Mouse (Mus musculus): ENCODE measurements around the gene Zfp622. TPM values are rescaled to one million over a fixed set of nuclear protein-coding genes. Genes with fewer than 3 reads are reported as not detected.
A peak's percentile ranks its signal among the peaks of the same experiment; 100 is the strongest.

The Zfp622 gene
- polyA plus RNA-seq (2016; fragmentation: Nextera tagmentation; extraction: Ambion mirVana) = 28.9 and 37.5 TPM in 2 replicates

DNA sequence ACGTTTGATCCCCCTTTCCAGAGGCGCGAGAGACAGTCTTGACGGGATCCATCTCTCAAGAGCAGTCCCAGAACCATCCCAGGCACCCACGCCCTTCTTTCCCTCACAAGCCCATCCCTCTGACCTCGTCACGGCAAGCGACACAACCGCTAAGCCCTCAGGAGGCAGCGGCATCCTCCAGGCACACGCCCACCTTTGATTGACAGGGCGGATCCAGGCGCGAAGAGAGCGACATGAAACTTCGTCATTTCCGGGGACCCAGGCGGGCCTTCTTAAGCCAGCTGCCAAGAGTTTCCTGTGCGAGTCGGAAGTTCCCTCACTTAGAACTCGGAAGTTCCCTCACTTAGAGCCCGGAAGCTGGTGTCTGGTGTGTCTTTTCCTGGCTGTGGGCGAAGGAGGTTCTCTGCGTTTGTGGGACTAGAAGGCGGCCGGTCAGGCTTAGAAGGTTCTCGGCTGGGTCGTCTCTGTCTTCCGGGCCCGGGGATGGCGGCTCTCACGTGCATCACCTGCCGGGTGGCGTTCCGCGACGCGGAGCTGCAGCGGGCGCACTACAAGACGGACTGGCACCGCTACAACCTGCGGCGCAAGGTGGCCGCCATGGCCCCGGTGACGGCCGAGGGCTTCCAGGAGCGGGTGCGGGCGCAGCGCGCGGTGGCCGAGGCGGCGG lies at the start of gene Zfp622:
TSS of gene Zfp622 (plus strand) at position 300 of the 667 bp plus-strand sequence.
- peak within 1 kb of the TSS; percentile 88 for H3K27ac ChIP-seq
- H3K27me3 ChIP-seq (ENCODE audit: low read depth, poor library complexity, severe bottlenecking) = no peaks in the 10 kb centered on the region
- peaks cover 16% of the 10 kb centered on the region for H3K4me1 ChIP-seq
- under 1% methylated on average over 57 of the region's 57 CpGs for WGBS
- no peaks in the 10 kb centered on the region for H3K9me3 ChIP-seq (replicated peaks)
- DNase-seq (ENCODE audit: low spot score) = peak; percentile 96
- H3K4me3 ChIP-seq = peak within 1 kb of the TSS; percentile 89
- H3K36me3 ChIP-seq = peaks cover 28% of the 10 kb centered on the region

DNA sequence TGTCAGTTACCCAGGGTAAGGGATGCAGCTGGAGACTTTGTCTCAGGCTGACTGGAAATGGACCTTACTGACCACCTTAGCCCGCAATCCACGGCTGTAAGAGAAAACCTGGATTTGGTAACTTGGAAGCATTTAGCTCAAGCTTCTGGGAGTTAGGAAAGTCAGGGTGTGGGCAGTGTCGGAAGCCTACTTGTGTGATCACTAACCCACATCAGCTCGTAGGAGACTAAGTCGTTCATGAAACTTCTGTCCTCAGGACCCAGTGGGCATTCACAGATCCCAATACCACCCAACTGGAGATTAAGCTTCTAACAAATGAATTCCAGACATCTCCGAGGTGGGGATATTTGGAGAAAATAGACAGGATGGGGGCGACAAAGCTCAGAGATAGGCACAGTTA lies 49.8 kb upstream of the Zfp622 start:
- H3K9me3 ChIP-seq (replicated peaks) = no peaks in the 10 kb centered on the region
- H3K4me3 ChIP-seq = no peak overlapping the region
- 87% methylated on average over 7 of the region's 7 CpGs for WGBS
- no peak overlapping the region for H3K27ac ChIP-seq
- no peak for DNase-seq (ENCODE audit: low spot score)
- no peaks in the 10 kb centered on the region for H3K27me3 ChIP-seq (ENCODE audit: low read depth, poor library complexity, severe bottlenecking)
- H3K36me3 ChIP-seq = no peaks in the 10 kb centered on the region
- peaks cover 13% of the 10 kb centered on the region for H3K4me1 ChIP-seq

- Histone ChIP-seq H3K36me3 (no peaks in the 10 kb centered on the region), H3K4me1 (peaks cover 12% of the 10 kb centered on the region), H3K4me3 (no peak overlapping the region), H3K9me3 (replicated peaks) (no peaks in the 10 kb centered on the region), H3K27me3 (ENCODE audit: low read depth, poor library complexity, severe bottlenecking) (no peaks in the 10 kb centered on the region), H3K27ac (no peak overlapping the region)
- DNase-seq (ENCODE audit: low spot score) = no peak
- 88% methylated on average over 7 of the region's 7 CpGs for WGBS
Observed at GRCm38 (mm10) chr15:25938496-25938895, 45.7 kb upstream of the Zfp622 start.

DNA sequence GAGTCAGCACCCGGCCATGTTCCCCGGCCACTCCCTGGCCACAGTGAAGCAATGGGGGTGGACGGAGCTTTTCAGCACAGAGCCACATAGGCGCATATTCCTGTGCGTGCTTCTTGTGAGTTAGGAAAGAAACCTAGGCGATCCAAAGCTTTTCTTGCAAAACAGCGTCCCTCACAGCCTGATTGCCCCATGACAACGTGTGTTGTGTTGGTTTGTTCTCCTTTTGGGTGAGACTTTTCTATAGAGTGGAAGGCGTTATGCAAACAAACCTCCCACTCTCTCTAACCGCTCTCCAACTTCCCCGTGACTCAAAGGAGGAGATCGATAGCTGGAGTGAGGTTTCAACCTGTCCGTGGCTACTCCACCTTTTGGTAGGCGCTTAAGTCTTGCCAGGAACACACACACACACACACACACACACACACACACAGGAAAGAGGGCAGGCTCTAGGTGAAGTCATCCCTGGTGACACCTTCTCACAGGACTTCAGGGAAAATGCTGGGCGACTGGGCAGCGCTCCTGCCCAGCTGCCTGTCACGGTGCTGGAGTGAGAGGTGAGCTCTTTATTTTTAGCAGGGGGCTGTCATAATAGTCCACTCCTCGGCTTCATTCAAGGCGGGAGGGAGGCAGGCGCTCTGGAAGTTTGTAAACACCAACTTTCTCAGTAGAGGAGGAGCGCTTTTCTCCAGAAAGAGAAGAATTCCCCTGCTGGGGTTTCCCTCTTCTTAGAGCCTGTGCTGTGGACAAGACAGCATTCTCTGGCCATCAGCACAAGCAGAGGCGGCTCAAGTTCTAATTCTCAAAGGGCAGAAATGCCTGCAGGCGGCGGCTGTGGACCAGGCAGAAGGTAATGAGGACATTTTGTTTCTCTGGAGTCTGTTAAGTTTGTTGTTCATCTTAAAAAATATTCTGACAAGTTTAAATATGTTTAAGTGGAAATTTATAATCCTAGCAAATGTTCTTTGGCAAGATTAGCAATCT lies 43.5 kb upstream of the Zfp622 start:
- Histone ChIP-seq H3K4me3 (peak overlapping the region; percentile 17), H3K27me3 (ENCODE audit: low read depth, poor library complexity, severe bottlenecking) (no peaks in the 10 kb centered on the region), H3K9me3 (replicated peaks) (no peaks in the 10 kb centered on the region), H3K4me1 (peaks cover 7% of the 10 kb centered on the region), H3K27ac (no peak overlapping the region), H3K36me3 (no peaks in the 10 kb centered on the region)
- WGBS = 42% methylated on average over 24 of the region's 24 CpGs
- no peak for DNase-seq (ENCODE audit: low spot score)

GRCm38 (mm10) chr15:25941514-25941913 lies 42.7 kb upstream of the Zfp622 start:
- H3K27ac ChIP-seq = no peak overlapping the region

GRCm38 (mm10) chr15:25942415-25942814 lies 41.8 kb upstream of the Zfp622 start:
- Histone ChIP-seq H3K4me1 (peaks cover 7% of the 10 kb centered on the region), H3K27me3 (ENCODE audit: low read depth, poor library complexity, severe bottlenecking) (no peaks in the 10 kb centered on the region), H3K4me3 (no peak overlapping the region), H3K9me3 (replicated peaks) (no peaks in the 10 kb centered on the region), H3K27ac (no peak overlapping the region), H3K36me3 (no peaks in the 10 kb centered on the region)
- no peak for DNase-seq (ENCODE audit: low spot score)
- 86% methylated on average over 4 of the region's 4 CpGs for WGBS

More at GRCm38 (mm10) chr15:25941514-25941913, 42.7 kb upstream of the Zfp622 start:
- Histone ChIP-seq H3K4me3 (no peak overlapping the region), H3K36me3 (no peaks in the 10 kb centered on the region), H3K9me3 (replicated peaks) (no peaks in the 10 kb centered on the region), H3K27me3 (ENCODE audit: low read depth, poor library complexity, severe bottlenecking) (no peaks in the 10 kb centered on the region), H3K4me1 (peaks cover 7% of the 10 kb centered on the region)
- no peak for DNase-seq (ENCODE audit: low spot score)
- 89% methylated on average over 11 of the region's 11 CpGs for WGBS

- Histone ChIP-seq H3K4me3 (no peak overlapping the region), H3K27me3 (ENCODE audit: low read depth, poor library complexity, severe bottlenecking) (no peaks in the 10 kb centered on the region), H3K9me3 (replicated peaks) (no peaks in the 10 kb centered on the region), H3K36me3 (no peaks in the 10 kb centered on the region), H3K27ac (no peak overlapping the region), H3K4me1 (peaks cover 7% of the 10 kb centered on the region)
- DNase-seq (ENCODE audit: low spot score) = no peak
- 91% methylated on average over 15 of the region's 15 CpGs for WGBS
Observed at GRCm38 (mm10) chr15:25943386-25944137, 40.6 kb upstream of the Zfp622 start.

GRCm38 (mm10) chr15:25945224-25945623 lies 38.9 kb upstream of the Zfp622 start:
- WGBS = 77% methylated on average over 8 of the region's 8 CpGs
- no peaks in the 10 kb centered on the region for H3K36me3 ChIP-seq
- no peaks in the 10 kb centered on the region for H3K9me3 ChIP-seq (replicated peaks)
- H3K27ac ChIP-seq = no peak overlapping the region
- no peaks in the 10 kb centered on the region for H3K27me3 ChIP-seq (ENCODE audit: low read depth, poor library complexity, severe bottlenecking)
- H3K4me1 ChIP-seq = peaks cover 7% of the 10 kb centered on the region
- DNase-seq (ENCODE audit: low spot score) = no peak
- H3K4me3 ChIP-seq = no peak overlapping the region

GRCm38 (mm10) chr15:25946482-25946881 lies 37.7 kb upstream of the Zfp622 start:
- no peaks in the 10 kb centered on the region for H3K9me3 ChIP-seq (replicated peaks)
- H3K27me3 ChIP-seq (ENCODE audit: low read depth, poor library complexity, severe bottlenecking) = no peaks in the 10 kb centered on the region
- H3K36me3 ChIP-seq = no peaks in the 10 kb centered on the region
- H3K27ac ChIP-seq = no peak overlapping the region
- H3K4me1 ChIP-seq = no peaks in the 10 kb centered on the region
- H3K4me3 ChIP-seq = no peak overlapping the region
- DNase-seq (ENCODE audit: low spot score) = no peak
- 92% methylated on average over 7 of the region's 7 CpGs for WGBS

DNA sequence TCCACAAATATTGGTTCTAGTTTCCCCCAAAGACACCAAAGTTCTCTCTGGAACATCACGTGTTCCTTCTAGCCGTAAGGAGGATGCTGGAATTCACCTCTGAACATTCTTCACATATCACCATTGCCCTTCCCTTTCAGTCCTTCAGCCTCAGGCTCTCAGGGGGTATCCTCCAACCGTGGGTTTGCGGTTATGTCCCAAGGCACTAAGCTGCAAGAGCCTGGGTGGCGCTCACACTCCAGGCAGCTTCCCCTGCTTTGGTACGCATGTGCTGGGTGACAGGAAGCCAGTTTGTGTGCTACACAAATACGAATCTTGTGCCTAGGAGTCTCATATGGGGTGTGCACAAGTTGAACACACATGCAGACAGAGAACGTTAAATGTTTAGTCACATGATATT lies 36.8 kb upstream of the Zfp622 start:
- H3K9me3 ChIP-seq (replicated peaks) = no peaks in the 10 kb centered on the region
- H3K27me3 ChIP-seq (ENCODE audit: low read depth, poor library complexity, severe bottlenecking) = no peaks in the 10 kb centered on the region
- H3K27ac ChIP-seq = no peak overlapping the region
- 84% methylated on average over 8 of the region's 8 CpGs for WGBS
- H3K4me3 ChIP-seq = no peak overlapping the region
- H3K36me3 ChIP-seq = no peaks in the 10 kb centered on the region
- DNase-seq (ENCODE audit: low spot score) = no peak
- no peaks in the 10 kb centered on the region for H3K4me1 ChIP-seq

- Histone ChIP-seq H3K4me3 (no peak overlapping the region), H3K27ac (no peak overlapping the region), H3K4me1 (no peaks in the 10 kb centered on the region), H3K36me3 (no peaks in the 10 kb centered on the region), H3K9me3 (replicated peaks) (no peaks in the 10 kb centered on the region), H3K27me3 (ENCODE audit: low read depth, poor library complexity, severe bottlenecking) (no peaks in the 10 kb centered on the region)
- DNase-seq (ENCODE audit: low spot score) = no peak
- WGBS = 87% methylated on average over 26 of the region's 26 CpGs
Observed at GRCm38 (mm10) chr15:25948257-25949223, 35.6 kb upstream of the Zfp622 start.

DNA sequence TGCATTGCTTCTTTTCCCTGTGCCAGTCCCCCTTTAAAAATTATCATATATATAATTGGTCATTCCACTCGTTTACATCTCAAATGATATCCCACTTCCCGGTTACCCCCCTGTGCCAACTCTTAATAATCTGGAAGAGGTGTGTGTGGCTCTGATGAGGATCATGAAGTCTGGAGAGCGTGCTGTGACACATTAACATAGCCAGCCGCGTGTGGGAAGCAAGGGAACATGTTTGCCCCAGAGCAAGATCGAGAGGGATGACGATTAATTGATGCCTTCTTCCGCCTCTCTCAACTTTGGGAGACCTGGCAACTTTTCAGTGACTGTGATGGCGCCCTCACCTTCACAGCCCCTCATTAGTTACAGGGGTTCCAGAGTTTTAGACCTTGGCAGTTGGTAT lies 34.5 kb upstream of the Zfp622 start:
- H3K27me3 ChIP-seq (ENCODE audit: low read depth, poor library complexity, severe bottlenecking) = no peaks in the 10 kb centered on the region
- DNase-seq (ENCODE audit: low spot score) = no peak
- H3K4me3 ChIP-seq = no peak overlapping the region
- WGBS = 83% methylated on average over 9 of the region's 9 CpGs
- H3K9me3 ChIP-seq (replicated peaks) = no peaks in the 10 kb centered on the region
- no peak overlapping the region for H3K27ac ChIP-seq
- H3K36me3 ChIP-seq = no peaks in the 10 kb centered on the region
- H3K4me1 ChIP-seq = peaks cover 3% of the 10 kb centered on the region; the same call in 1 of the 2 replicates
